8 mouse cellular contexts compared by ENCODE assay signal in genomic region chr1:55406023-55406413, GRCm38 (mm10). TPM values are rescaled to one million over a fixed set of nuclear protein-coding genes. Genes with fewer than 3 reads are reported as not detected.
DNase-seq lines count a peak whose midpoint lies in the region; ATAC-seq lines count a peak whose summit lies in the region.

No protein-coding gene starts in this region.

- H3K4me1 ChIP-seq in forebrain, embryonic 16.5 days (replicated peaks; ENCODE audit: control insufficient read depth, insufficient read depth, low read length): peaks cover 18% of the 10 kb centered on the region
- no peaks in the 10 kb centered on the region for H3K4me1 ChIP-seq in hindbrain, embryonic 11.5 days (replicated peaks; ENCODE audit: control insufficient read depth, insufficient read depth, low read length)
- peaks cover 17% of the 10 kb centered on the region for H3K4me1 ChIP-seq in midbrain, embryonic 10.5 days

- peak overlapping the region; percentile 91 for H3K4me2 ChIP-seq in forebrain, embryonic 16.5 days (ENCODE audit: low read length)
- H3K4me2 ChIP-seq in hindbrain, embryonic 11.5 days (replicated peaks; ENCODE audit: low read depth, low read length): peak overlapping the region; percentile 85

- intact Hi-C loops in left cerebral cortex, postnatal 10 days (cut with DNase I): loop anchor here (10.0 kb wide), 1 partner anchor 199 kb away; no protein-coding TSS in a partner anchor

- H3K27me3 ChIP-seq in forebrain, embryonic 16.5 days (replicated peaks; ENCODE audit: control insufficient read depth, insufficient read depth, low read length): no peaks in the 10 kb centered on the region
- H3K27me3 ChIP-seq in hindbrain, embryonic 11.5 days (ENCODE audit: control insufficient read depth, insufficient read depth, low read length): no peaks in the 10 kb centered on the region
- H3K27me3 ChIP-seq in midbrain, embryonic 10.5 days (ENCODE audit: low read depth, poor library complexity, severe bottlenecking): peaks cover 60% of the 10 kb centered on the region

- peak overlapping the region; percentile 85 for H3K4me3 ChIP-seq in forebrain, embryonic 16.5 days (replicated peaks; ENCODE audit: low read length)
- peak overlapping the region; percentile 69 for H3K4me3 ChIP-seq in hindbrain, embryonic 11.5 days (ENCODE audit: low read depth, low read length)
- peak overlapping the region; percentile 75 for H3K4me3 ChIP-seq in midbrain, embryonic 10.5 days

- peak overlapping the region; percentile 77 for H3K27ac ChIP-seq in forebrain, embryonic 16.5 days (ENCODE audit: low read length)
- peak overlapping the region; percentile 42 for H3K27ac ChIP-seq in hindbrain, embryonic 11.5 days (ENCODE audit: low read depth, low read length)
- H3K27ac ChIP-seq in midbrain, embryonic 10.5 days (replicated peaks): peak overlapping the region; percentile 74

- H3K9me3 ChIP-seq in forebrain, embryonic 16.5 days (ENCODE audit: control insufficient read depth, low read length): no peaks in the 10 kb centered on the region
- H3K9me3 ChIP-seq in hindbrain, embryonic 11.5 days (ENCODE audit: control insufficient read depth, low read length): no peaks in the 10 kb centered on the region
- H3K9me3 ChIP-seq in midbrain, embryonic 10.5 days (replicated peaks): no peaks in the 10 kb centered on the region

- ATAC-seq in forebrain, embryonic 16.5 days: peak; percentile 62
- peak; percentile 77 for ATAC-seq in hindbrain, embryonic 11.5 days (ENCODE audit: low FRiP score)

- H3K9ac ChIP-seq in forebrain, embryonic 16.5 days (replicated peaks; ENCODE audit: low read depth, low read length): peak overlapping the region; percentile 81
- peak overlapping the region; percentile 66 for H3K9ac ChIP-seq in hindbrain, embryonic 11.5 days (ENCODE audit: low read depth, low read length)

- WGBS in forebrain, embryonic 16.5 days: 0% methylated on average over 41 of the region's 42 CpGs
- WGBS in hindbrain, embryonic 11.5 days: 0% methylated on average over 30 of the region's 42 CpGs
- WGBS in midbrain, embryonic 10.5 days: under 1% methylated on average over 42 of the region's 42 CpGs

- no peaks in the 10 kb centered on the region for H3K36me3 ChIP-seq in forebrain, embryonic 16.5 days (ENCODE audit: control insufficient read depth, insufficient read depth)
- no peaks in the 10 kb centered on the region for H3K36me3 ChIP-seq in hindbrain, embryonic 11.5 days (ENCODE audit: control insufficient read depth, insufficient read depth, low read length)
- no peaks in the 10 kb centered on the region for H3K36me3 ChIP-seq in midbrain, embryonic 10.5 days

- DNase-seq in cerebellum, postnatal 4 days (ENCODE audit: low spot score in 2 of 2): peak; percentile 34 to 71
- DNase-seq in cerebellum, adult 9-11 months: no peak
- DNase-seq in adrenal gland, adult (ENCODE audit: inconsistent age in 2 of 2, low spot score in 1 of 2): peak; percentile 85 to 95
- peak; percentile 66 for DNase-seq in hindbrain, embryonic 11.5 days (ENCODE audit: low spot score)
- peak; percentile 42 to 89 for DNase-seq in left cerebral cortex, postnatal 10 days (ENCODE audit: extremely low spot score in 1 of 2, low spot score in 2 of 2)
- DNase-seq in midbrain, embryonic 10.5 days (ENCODE audit: low spot score): no peak
- DNase-seq in testis, postnatal 10 days (ENCODE audit: low spot score): peak; percentile 81

RNA-seq across cellular contexts. Expression of gene Plcl1, which starts 0.3 kb away (rescaled TPM):
- 5.0 and 5.1 TPM in 2 replicates for polyA plus RNA-seq in forebrain, embryonic 16.5 days (2015; fragmentation: Nextera tagmentation; extraction: Ambion mirVana)
- polyA plus RNA-seq in hindbrain, embryonic 11.5 days (2014; fragmentation: Nextera tagmentation; extraction: Ambion mirVana): 2.1 and 2.8 TPM in 2 replicates
- 10 to 100 TPM; 14.1 to 14.7 TPM for total RNA-seq in left cerebral cortex, postnatal 10 days (2021)
- polyA plus RNA-seq in midbrain, embryonic 10.5 days (2016; fragmentation: Nextera tagmentation; extraction: Ambion mirVana): 0.93 and 1.0 TPM in 2 replicates

RNA-seq across cellular contexts. Expression of gene Boll, which starts 42.7 kb away (rescaled TPM):
- polyA plus RNA-seq in forebrain, embryonic 16.5 days (2015; fragmentation: Nextera tagmentation; extraction: Ambion mirVana): not detected in 2 replicates
- polyA plus RNA-seq in hindbrain, embryonic 11.5 days (2014; fragmentation: Nextera tagmentation; extraction: Ambion mirVana): 0.20 and 0.42 TPM in 2 replicates
- total RNA-seq in left cerebral cortex, postnatal 10 days (2021): not detected
- polyA plus RNA-seq in midbrain, embryonic 10.5 days (2016; fragmentation: Nextera tagmentation; extraction: Ambion mirVana): 0.23 and 0.84 TPM in 2 replicates

Comparison
In these comparisons a context has a peak if more than half of its experiments do, and no peak if none do; other contexts are left out.
1. DNase-seq: peak in cerebellum, postnatal 4 days (2 of 2), adrenal gland, adult (2 of 2), hindbrain, embryonic 11.5 days (single experiment), left cerebral cortex, postnatal 10 days (2 of 2) and testis, postnatal 10 days (single experiment); none in cerebellum, adult 9-11 months (single experiment) and midbrain, embryonic 10.5 days (single experiment).
2. Peak in every context shown above with its lines, with median percentiles within 50 percentile points of each other: H3K27ac ChIP-seq and H3K4me3 ChIP-seq.